Mouse (Mus musculus) testis, adult 2 months (tissue): Measurements from ENCODE around the gene Cpeb1. TPM values are rescaled to one million over a fixed set of nuclear protein-coding genes. Genes with fewer than 3 reads are reported as not detected.

Source experiments
- H3K27ac ChIP-seq: fragments of 200-500 bp; 2 replicates; pipeline ENCODE4 v1.5.1; 2012; ENCODE audit warnings: low read depth, low read length; ENCODE audit not compliant: control insufficient read depth, insufficient read depth
- H3K27me3 ChIP-seq: fragments of 200-500 bp; 2 replicates; pipeline ENCODE4 v1.6.1; 2012; ENCODE audit warnings: mild to moderate bottlenecking, low read length, moderate library complexity; ENCODE audit not compliant: control insufficient read depth, insufficient read depth
- H3K36me3 ChIP-seq: fragments of 200-500 bp; 2 replicates; pipeline ENCODE4 v1.6.1; 2012; ENCODE audit warnings: mild to moderate bottlenecking, low read length; ENCODE audit not compliant: control insufficient read depth, insufficient read depth
- H3K4me1 ChIP-seq: fragments of 200-500 bp; 2 replicates; pipeline ENCODE4 v1.6.1; 2012; ENCODE audit warnings: low read length; ENCODE audit not compliant: control insufficient read depth, insufficient read depth
- H3K4me3 ChIP-seq: fragments of 200-500 bp; 2 replicates; pipeline ENCODE4 v1.5.1; 2012; ENCODE audit warnings: low read depth, mild to moderate bottlenecking, low read length, moderate library complexity, mixed read lengths; ENCODE audit not compliant: control insufficient read depth
- CTCF ChIP-seq: fragments of 200-500 bp; IDR thresholded peaks from 2 replicates; pipeline ENCODE4 v1.5.1; 2012; ENCODE audit warnings: low read depth, mild to moderate bottlenecking, inconsistent platforms, low read length, moderate library complexity; ENCODE audit not compliant: control insufficient read depth, insufficient read depth, insufficient replicate concordance
- POLR2A ChIP-seq: fragments of 200-500 bp; IDR thresholded peaks from 2 replicates; pipeline ENCODE4 v1.6.1; 2012; ENCODE audit warnings: low read depth, mild to moderate bottlenecking, inconsistent platforms, low read length, moderate library complexity; ENCODE audit not compliant: control insufficient read depth
- polyA plus RNA-seq: library from polyadenylated mRNA; depleted of rRNA; stranded (reverse); fragments of >200 nt; gene quantifications from 2 replicates; pipeline ENCODE4 v1.2.3, GENCODE M21; 2012

The Cpeb1 gene
- polyA plus RNA-seq, 1 experiment, result 12.0 TPM

- no peak for TF ChIP-seq CTCF
- no peak for TF ChIP-seq POLR2A
- Histone ChIP-seq H3K4me3 (no peak overlapping the region), H3K4me1 (no peaks in the 10 kb centered on the region)
Measured at GRCm38 (mm10) chr7:81371811-81372210, 83.5 kb downstream of the Cpeb1 start.

GRCm38 (mm10) chr7:81369724-81370123 lies 85.5 kb downstream of the Cpeb1 start:
- no peak overlapping the region for H3K4me3 ChIP-seq
- no peaks in the 10 kb centered on the region for H3K4me1 ChIP-seq
- H3K36me3 ChIP-seq, result no peaks in the 10 kb centered on the region
- no peak for TF ChIP-seq POLR2A
- no peak for TF ChIP-seq CTCF
- H3K27ac ChIP-seq, result no peak overlapping the region
- H3K27me3 ChIP-seq, result no peaks in the 10 kb centered on the region

More at GRCm38 (mm10) chr7:81371811-81372210, 83.5 kb downstream of the Cpeb1 start:
- H3K36me3 ChIP-seq, result no peaks in the 10 kb centered on the region
- H3K27me3 ChIP-seq, result no peaks in the 10 kb centered on the region
- H3K27ac ChIP-seq, result no peak overlapping the region

- Histone ChIP-seq H3K27me3 (no peaks in the 10 kb centered on the region), H3K36me3 (no peaks in the 10 kb centered on the region), H3K4me1 (no peaks in the 10 kb centered on the region), H3K4me3 (no peak overlapping the region), H3K27ac (no peak overlapping the region)
- TF ChIP-seq CTCF (no peak), POLR2A (no peak)
Measured at GRCm38 (mm10) chr7:81367946-81368345, 87.3 kb downstream of the Cpeb1 start.

GRCm38 (mm10) chr7:81356975-81357374 lies 98.3 kb downstream of the Cpeb1 start:
- TF ChIP-seq CTCF (no peak), POLR2A (no peak)
- Histone ChIP-seq H3K27me3 (no peaks in the 10 kb centered on the region), H3K4me1 (no peaks in the 10 kb centered on the region), H3K4me3 (no peak overlapping the region), H3K27ac (no peak overlapping the region), H3K36me3 (no peaks in the 10 kb centered on the region)

GRCm38 (mm10) chr7:81356360-81356759 lies 98.9 kb downstream of the Cpeb1 start:
- no peaks in the 10 kb centered on the region for H3K27me3 ChIP-seq
- no peaks in the 10 kb centered on the region for H3K36me3 ChIP-seq
- H3K27ac ChIP-seq, result no peak overlapping the region
- H3K4me1 ChIP-seq, result no peaks in the 10 kb centered on the region
- H3K4me3 ChIP-seq, result no peak overlapping the region
- no peak for TF ChIP-seq CTCF
- no peak for TF ChIP-seq POLR2A

GRCm38 (mm10) chr7:81355746-81356145 lies 99.5 kb downstream of the Cpeb1 start:
- Histone ChIP-seq H3K36me3 (no peaks in the 10 kb centered on the region), H3K27ac (no peak overlapping the region)

GRCm38 (mm10) chr7:81351826-81352225 lies 103.4 kb downstream of the Cpeb1 start:
- TF ChIP-seq CTCF (no peak), POLR2A (no peak)

More at GRCm38 (mm10) chr7:81355746-81356145, 99.5 kb downstream of the Cpeb1 start:
- Histone ChIP-seq H3K27me3 (no peaks in the 10 kb centered on the region), H3K4me1 (no peaks in the 10 kb centered on the region), H3K4me3 (no peak overlapping the region)
- TF ChIP-seq POLR2A (no peak), CTCF (no peak)

GRCm38 (mm10) chr7:81348206-81348605 lies 107.1 kb downstream of the Cpeb1 start:
- H3K4me3 ChIP-seq, result no peak overlapping the region
- H3K27ac ChIP-seq, result no peak overlapping the region
- TF ChIP-seq POLR2A (no peak), CTCF (no peak)
- H3K4me1 ChIP-seq, result no peaks in the 10 kb centered on the region; the same call in 1 of the 2 replicates
- H3K27me3 ChIP-seq, result no peaks in the 10 kb centered on the region
- no peaks in the 10 kb centered on the region for H3K36me3 ChIP-seq

More at GRCm38 (mm10) chr7:81351826-81352225, 103.4 kb downstream of the Cpeb1 start:
- no peaks in the 10 kb centered on the region for H3K36me3 ChIP-seq
- H3K27ac ChIP-seq, result no peak overlapping the region
- no peaks in the 10 kb centered on the region for H3K4me1 ChIP-seq
- no peak overlapping the region for H3K4me3 ChIP-seq
- H3K27me3 ChIP-seq, result no peaks in the 10 kb centered on the region
